Mouse (Mus musculus): ENCODE results near the gene Tnfsfm13.

Tnfsfm13 gene

DNA sequence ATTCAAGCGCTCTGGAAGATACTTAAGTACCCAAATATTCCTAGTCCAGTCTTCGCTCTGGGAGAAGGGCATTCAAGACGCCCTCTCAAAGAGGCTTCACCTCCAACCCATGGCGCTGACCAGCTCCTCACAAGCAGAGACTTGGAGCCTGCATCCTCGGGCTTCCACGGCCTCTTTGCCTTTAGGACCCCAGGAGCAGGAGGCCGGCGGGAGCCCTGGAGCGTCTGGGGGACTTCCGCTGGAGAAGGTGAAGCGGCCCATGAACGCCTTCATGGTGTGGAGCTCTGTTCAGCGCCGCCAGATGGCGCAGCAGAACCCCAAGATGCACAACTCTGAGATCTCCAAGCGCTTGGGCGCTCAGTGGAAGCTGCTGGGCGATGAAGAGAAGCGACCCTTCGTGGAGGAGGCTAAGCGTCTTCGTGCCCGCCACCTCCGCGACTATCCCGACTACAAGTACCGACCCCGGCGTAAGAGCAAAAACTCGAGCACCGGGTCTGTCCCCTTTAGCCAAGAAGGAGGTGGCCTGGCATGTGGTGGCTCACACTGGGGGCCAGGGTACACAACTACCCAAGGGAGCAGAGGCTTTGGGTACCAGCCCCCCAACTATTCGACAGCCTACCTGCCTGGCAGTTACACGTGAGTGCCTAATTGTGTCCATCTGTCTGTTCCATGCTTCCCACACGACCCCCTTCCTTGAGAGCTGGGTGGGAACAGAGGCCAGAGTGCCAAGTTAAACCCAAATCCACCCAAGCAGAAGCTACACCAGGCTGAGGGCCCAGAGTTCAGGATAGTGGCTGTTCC is 40.4 kb downstream of the Tnfsfm13 start, which contains the start of gene Sox15:
Gene Sox15 (plus strand): TSS at position 51 of the 801 bp plus-strand sequence.
- peak; percentile 81 for DNase-seq (ENCODE audit: extremely low spot score)

DNA sequence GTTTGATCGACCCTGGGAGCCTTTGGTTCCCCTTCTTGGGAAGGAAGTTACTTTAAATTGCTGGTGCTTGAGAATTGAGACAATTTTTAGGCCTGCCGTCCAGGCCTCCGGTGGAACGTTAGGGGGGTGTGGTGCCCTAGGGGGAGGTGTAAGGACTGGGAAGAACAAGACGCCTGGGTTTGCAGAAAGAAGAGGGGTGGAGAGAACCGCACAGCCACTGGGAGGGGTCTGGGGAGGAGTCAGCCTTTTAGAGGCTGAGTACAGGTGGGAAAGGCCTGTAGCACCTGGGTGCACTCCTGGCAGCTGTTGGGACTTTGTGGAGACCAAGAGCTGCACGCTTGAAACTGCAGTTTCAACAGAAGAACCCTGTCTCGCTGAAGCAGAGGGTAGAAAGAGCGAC is 41.1 kb downstream of the Tnfsfm13 start:
- DNase-seq (ENCODE audit: extremely low spot score): no peak

GRCm38 (mm10) chr11:69653399-69653798 is 42.5 kb downstream of the Tnfsfm13 start:
- no peak for DNase-seq (ENCODE audit: extremely low spot score)

- DNase-seq (ENCODE audit: extremely low spot score): no peak
Observed at GRCm38 (mm10) chr11:69645860-69646259, 50.0 kb downstream of the Tnfsfm13 start.

GRCm38 (mm10) chr11:69635471-69635870 is 60.4 kb downstream of the Tnfsfm13 start:
- no peak for DNase-seq (ENCODE audit: extremely low spot score)

GRCm38 (mm10) chr11:69633128-69633866 is 62.6 kb downstream of the Tnfsfm13 start:
- DNase-seq (ENCODE audit: extremely low spot score): no peak

Data from embryo, embryonic 9.5 days (tissue).